Mouse (Mus musculus) heart, postnatal 0 days (tissue): ENCODE measurements around the gene Sumo2. TPM values are rescaled to one million over a fixed set of nuclear protein-coding genes. Genes with fewer than 3 reads are reported as not detected.
"Not testable (repeated sequence)": the region's sequence is repeated elsewhere in the genome, so short reads cannot be mapped to it uniquely, and the experiment has no call there.

Source experiments
- ATAC-seq: fragments of 200-750 bp; cut with Nextera tagmentation; 2 replicates; pipeline ENCODE4 v1.8.0; 2017; ENCODE audit warnings: low read depth, moderate number of reproducible peaks, moderate library complexity; ENCODE audit not compliant: insufficient read depth
- DNase-seq: peaks from one replicate; pipeline ENCODE4 v3.0.0-alpha.2; 2016; ENCODE audit warnings: low spot score
- H3K27ac ChIP-seq: fragments of 300-500 bp; sonication (generic); 2 replicates; pipeline ENCODE4 v1.5.1; 2014; ENCODE audit warnings: low read depth, mild to moderate bottlenecking
- H3K27me3 ChIP-seq: fragments of 300-500 bp; sonication (generic); 2 replicates; pipeline ENCODE4 v1.6.1; 2014; ENCODE audit warnings: low read length, mixed read lengths; ENCODE audit not compliant: control insufficient read depth, insufficient read depth
- H3K36me3 ChIP-seq: fragments of 300-500 bp; sonication (generic); replicated peaks from 2 replicates; pipeline ENCODE4 v1.6.1; 2014; ENCODE audit warnings: low read length, mixed read lengths; ENCODE audit not compliant: control insufficient read depth, insufficient read depth
- H3K4me1 ChIP-seq: fragments of 300-500 bp; sonication (generic); 2 replicates; pipeline ENCODE4 v1.6.1; 2014; ENCODE audit warnings: antibody characterized with exemption; ENCODE audit not compliant: control insufficient read depth, insufficient read depth
- H3K4me2 ChIP-seq: fragments of 300-500 bp; sonication (generic); 2 replicates; pipeline ENCODE4 v1.6.1; 2014; ENCODE audit warnings: low read depth, mild to moderate bottlenecking, low read length, moderate library complexity
- H3K4me3 ChIP-seq: fragments of 300-500 bp; sonication (generic); 2 replicates; pipeline ENCODE4 v1.5.1; 2014; ENCODE audit warnings: low read depth, low read length
- H3K9ac ChIP-seq: fragments of 300-500 bp; sonication (generic); replicated peaks from 2 replicates; pipeline ENCODE4 v1.6.1; 2014; ENCODE audit warnings: low read depth, low read length, mixed read lengths
- H3K9me3 ChIP-seq: fragments of 300-500 bp; sonication (generic); replicated peaks from 2 replicates; pipeline ENCODE4 v1.6.1; 2016; ENCODE audit warnings: low read length; ENCODE audit not compliant: control insufficient read depth
- CTCF ChIP-seq: IDR thresholded peaks from 2 replicates; pipeline ENCODE4 v1.5.1; 2016; ENCODE audit warnings: antibody characterized with exemption, control low read depth, low read depth
- EP300 ChIP-seq: IDR thresholded peaks from 2 replicates; pipeline ENCODE4 v1.6.1; 2016; ENCODE audit warnings: antibody characterized with exemption, low read depth
- WGBS: fragments of 180-500 bp; shearing (Covaris S2); extraction: QIAGEN DNeasy Blood & Tissue Kit; methylation state at CpG from one replicate; pipeline ENCODE4 v1.1.7; 2014; 5-methylcytosine and 5-hydroxymethylcytosine counted together
- polyA plus RNA-seq: library from polyadenylated mRNA; unstranded; fragments of >200 nt; fragmentation: Nextera tagmentation; extraction: Ambion mirVana; gene quantifications from 2 replicates; pipeline ENCODE4 v1.2.1, GENCODE M21; 2015
- total RNA-seq: library from RNA; depleted of rRNA; stranded (reverse); fragments of >200 nt; gene quantifications from 2 replicates; pipeline ENCODE4 v1.2.3, GENCODE M21; 2014; ENCODE audit warnings: low replicate concordance

The Sumo2 gene
- total and polyA plus RNA-seq, 2 experiments from 2014 or later: 320 to 549 TPM

GRCm38 (mm10) chr11:115481553-115482259, 54.4 kb downstream of the Sumo2 start:
- Histone ChIP-seq H3K4me1 (peaks cover 11% of the 10 kb centered on the region; the same call in 1 of the 2 replicates), H3K9me3 (no peaks in the 10 kb centered on the region), H3K4me2 (no peak overlapping the region), H3K9ac (no peak overlapping the region), H3K27me3 (no peaks in the 10 kb centered on the region), H3K4me3 (no peak overlapping the region), H3K27ac (no peak overlapping the region), H3K36me3 (0 out of 2 replicates have a peak, but pooled peaks cover 4% of the 10 kb centered on the region)
- WGBS: 78% methylated on average over 6 of the region's 6 CpGs
- ATAC-seq: no peak
- no peak for TF ChIP-seq EP300
- no peak for TF ChIP-seq CTCF
- no peak for DNase-seq

GRCm38 (mm10) chr11:115478296-115478938, 57.7 kb downstream of the Sumo2 start:
- H3K36me3 ChIP-seq: no peaks in the 10 kb centered on the region
- TF ChIP-seq CTCF: no peak
- no peak for TF ChIP-seq EP300
- ATAC-seq (no peak), DNase-seq (no peak)
- no peak overlapping the region for H3K9ac ChIP-seq
- no peak overlapping the region for H3K27ac ChIP-seq
- H3K4me1 ChIP-seq: peaks cover 21% of the 10 kb centered on the region
- no peak overlapping the region for H3K4me2 ChIP-seq
- WGBS: 82% methylated on average over 9 of the region's 9 CpGs
- no peaks in the 10 kb centered on the region for H3K27me3 ChIP-seq
- H3K4me3 ChIP-seq: no peak overlapping the region
- no peaks in the 10 kb centered on the region for H3K9me3 ChIP-seq

GRCm38 (mm10) chr11:115477388-115477787, 58.7 kb downstream of the Sumo2 start:
- not testable (repeated sequence) for H3K4me3 ChIP-seq, H3K9me3 ChIP-seq, DNase-seq, H3K27me3 ChIP-seq, H3K27ac ChIP-seq, ATAC-seq, H3K9ac ChIP-seq, H3K4me2 ChIP-seq, H3K36me3 ChIP-seq
- H3K4me1 ChIP-seq: peaks cover 25% of the 10 kb centered on the region
- WGBS: 75% methylated on average over 7 of the region's 7 CpGs

- not testable (repeated sequence) for H3K27ac ChIP-seq, H3K36me3 ChIP-seq, H3K9me3 ChIP-seq, ATAC-seq, H3K27me3 ChIP-seq, DNase-seq
- peak overlapping the region; percentile 65; the same call in 1 of the 2 replicates for H3K4me3 ChIP-seq
- peaks cover 25% of the 10 kb centered on the region for H3K4me1 ChIP-seq
- WGBS: 77% methylated on average over 4 of the region's 4 CpGs
- H3K4me2 ChIP-seq: peak overlapping the region; percentile 94; the same call in 1 of the 2 replicates
- peak overlapping the region; percentile 79; the same call in 1 of the 2 replicates for H3K9ac ChIP-seq
Measured at GRCm38 (mm10) chr11:115476630-115477029, 59.4 kb downstream of the Sumo2 start.

- Histone ChIP-seq H3K4me2 (peak overlapping the region; percentile 94), H3K9ac (peak overlapping the region; percentile 79), H3K9me3 (no peaks in the 10 kb centered on the region), H3K27ac (peak overlapping the region; percentile 53; the same call in 1 of the 2 replicates), H3K4me3 (peak overlapping the region; percentile 65), H3K4me1 (peaks cover 25% of the 10 kb centered on the region), H3K36me3 (no peaks in the 10 kb centered on the region), H3K27me3 (no peaks in the 10 kb centered on the region)
- 2% methylated on average over 28 of the region's 28 CpGs for WGBS
- ATAC-seq (peak; percentile 4), DNase-seq (no peak)
- TF ChIP-seq CTCF (no peak), EP300 (no peak)
Measured at GRCm38 (mm10) chr11:115475758-115476237, 60.3 kb downstream of the Sumo2 start.
